Mouse (Mus musculus): ENCODE data around the gene Gipc2.

DNA sequence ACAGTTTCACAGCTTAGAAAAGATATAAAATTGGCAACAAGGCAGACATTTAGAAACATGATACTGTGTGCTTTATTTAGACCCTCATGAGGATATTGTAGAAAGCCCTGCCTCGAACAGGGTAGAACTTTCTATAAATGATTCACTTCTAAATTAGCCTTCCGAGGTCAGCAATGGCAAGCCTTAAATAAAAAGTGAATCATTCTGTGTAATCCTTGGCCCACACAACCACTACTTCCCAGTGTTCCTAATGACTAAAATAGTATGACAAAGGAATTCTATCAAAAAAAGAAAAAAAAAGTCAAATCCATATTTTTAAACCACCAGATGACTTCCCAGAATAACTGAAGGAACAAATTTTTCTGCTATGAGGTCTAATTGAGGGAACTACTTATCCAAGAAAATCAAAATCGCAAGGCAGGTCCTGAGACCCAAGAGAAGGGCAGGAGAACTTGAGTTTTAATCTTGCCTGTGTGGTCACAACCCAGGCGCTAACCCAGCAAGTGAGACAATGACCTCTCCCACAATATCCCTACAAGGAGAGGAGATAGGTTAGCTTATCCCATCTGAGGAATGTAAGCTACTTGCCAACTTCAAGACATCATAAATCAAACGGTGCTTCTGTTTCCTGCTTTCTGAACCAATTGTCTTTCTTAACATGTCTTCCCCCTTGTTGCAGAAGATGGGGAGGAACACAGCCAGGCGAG is 22.9 kb downstream of the Gipc2 start:
- TF ChIP-seq POLR2A (IDR thresholded peaks at IDR 0.05; ENCODE audit: low read depth, low read length), result no peak
- TF ChIP-seq CTCF (IDR thresholded peaks at IDR 0.05; ENCODE audit: borderline replicate concordance, insufficient read depth, low read length), result no peak

Measured in embryonic fibroblast, embryonic 13.5 days (primary cell).